Mouse (Mus musculus): ENCODE data around the gene Zranb3. TPM values are rescaled to one million over a fixed set of nuclear protein-coding genes. Genes with fewer than 3 reads are reported as not detected.

The Zranb3 gene
- polyA plus RNA-seq, 1 experiment from 2014 or later, result 11.4 TPM

DNA sequence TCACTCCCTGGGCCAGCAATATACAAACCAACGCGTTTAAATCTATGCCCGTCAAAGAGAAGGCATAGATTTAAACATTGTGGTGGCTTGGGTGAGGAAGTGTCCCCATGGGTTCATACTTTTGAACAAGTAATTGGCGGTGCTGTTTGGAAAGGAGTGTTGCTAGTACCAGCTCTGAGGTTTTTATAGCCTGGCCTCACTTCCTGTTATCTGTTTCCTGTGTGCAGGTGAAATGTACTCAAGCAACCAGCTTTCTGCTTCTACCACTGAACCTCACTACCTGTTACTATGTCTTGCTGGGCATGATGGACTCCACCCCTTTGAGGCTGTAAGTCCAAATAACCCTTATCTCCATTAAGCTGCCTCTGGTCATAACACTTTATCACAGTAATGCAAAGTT, 45.6 kb downstream of the Zranb3 start:
- ATAC-seq (replicated peaks; ENCODE audit: low FRiP score), result no peak
- no peaks in the 10 kb centered on the region for H3K9me3 ChIP-seq (replicated peaks)
- no peak overlapping the region for H3K4me2 ChIP-seq
- H3K4me1 ChIP-seq, result no peaks in the 10 kb centered on the region
- no peak overlapping the region for H3K4me3 ChIP-seq (replicated peaks)
- no peak overlapping the region for H3K9ac ChIP-seq
- whole genome bisulfite sequencing, result 86% methylated on average over 4 of the region's 4 CpGs
- no peaks in the 10 kb centered on the region for H3K36me3 ChIP-seq
- no peaks in the 10 kb centered on the region for H3K27me3 ChIP-seq
- no peak overlapping the region for H3K27ac ChIP-seq

DNA sequence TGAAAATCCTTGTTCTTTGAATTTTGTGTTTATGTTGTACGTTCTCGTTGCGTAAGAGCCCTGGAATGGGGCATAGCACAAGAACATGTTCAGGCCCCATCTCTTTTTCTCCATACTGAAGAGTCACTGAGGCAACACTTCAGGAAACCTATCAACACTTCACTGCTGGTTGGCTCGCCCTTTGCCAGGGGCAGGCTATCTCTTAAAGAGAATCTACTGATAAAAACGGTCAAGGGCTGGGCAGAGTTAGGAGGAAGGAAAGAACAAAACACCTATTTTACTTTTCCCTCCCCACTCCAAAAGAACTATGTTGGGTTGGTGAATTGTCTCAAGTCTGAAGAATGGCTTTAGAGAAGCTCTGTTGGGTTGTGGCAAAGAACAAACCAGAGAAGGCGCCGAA, 55.9 kb downstream of the Zranb3 start:
- 93% methylated on average over 7 of the region's 7 CpGs for WGBS

GRCm38 (mm10) chr1:128046455-128046854, 56.4 kb downstream of the Zranb3 start:
- H3K27me3 ChIP-seq, result no peaks in the 10 kb centered on the region
- H3K36me3 ChIP-seq, result peaks cover 6% of the 10 kb centered on the region; the same call in 1 of the 2 replicates
- no peaks in the 10 kb centered on the region for H3K9me3 ChIP-seq (replicated peaks)
- ATAC-seq (replicated peaks; ENCODE audit: low FRiP score), result no peak
- no peaks in the 10 kb centered on the region for H3K4me1 ChIP-seq
- no peak overlapping the region for H3K4me2 ChIP-seq
- WGBS, result 88% methylated on average over 2 of the region's 2 CpGs
- no peak overlapping the region for H3K9ac ChIP-seq
- H3K27ac ChIP-seq, result no peak overlapping the region
- H3K4me3 ChIP-seq (replicated peaks), result no peak overlapping the region

More for the DNA sequence above, 55.9 kb downstream of the Zranb3 start:
- Histone ChIP-seq H3K9ac (no peak overlapping the region), H3K36me3 (peaks cover 6% of the 10 kb centered on the region; the same call in 1 of the 2 replicates), H3K9me3 (replicated peaks) (no peaks in the 10 kb centered on the region), H3K27ac (no peak overlapping the region), H3K4me2 (no peak overlapping the region), H3K4me3 (replicated peaks) (no peak overlapping the region), H3K27me3 (no peaks in the 10 kb centered on the region), H3K4me1 (no peaks in the 10 kb centered on the region)
- ATAC-seq (replicated peaks; ENCODE audit: low FRiP score), result no peak

DNA sequence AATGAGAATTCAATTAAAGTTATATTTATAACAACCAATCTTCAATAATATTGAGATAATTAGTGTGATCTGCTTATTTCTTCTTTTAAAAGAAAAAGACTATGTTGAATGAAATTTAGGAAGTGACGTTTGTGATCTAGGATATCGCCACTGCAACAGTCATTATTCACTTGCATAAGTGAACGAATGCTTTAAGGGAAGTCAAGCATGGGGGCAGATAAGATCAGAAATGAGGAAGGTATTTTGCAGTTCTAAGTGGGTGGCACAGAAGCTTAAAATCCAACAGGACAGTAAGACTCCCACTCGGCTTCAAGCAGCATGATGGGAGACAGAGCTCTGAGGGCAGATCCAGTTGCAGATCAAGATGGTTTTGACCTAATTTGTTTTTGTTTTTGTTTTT, 58.7 kb downstream of the Zranb3 start:
- WGBS, result 87% methylated on average over 4 of the region's 4 CpGs
- ATAC-seq (replicated peaks; ENCODE audit: low FRiP score), result no peak
- no peaks in the 10 kb centered on the region for H3K9me3 ChIP-seq (replicated peaks)
- H3K27me3 ChIP-seq, result no peaks in the 10 kb centered on the region
- no peaks in the 10 kb centered on the region for H3K4me1 ChIP-seq
- no peak overlapping the region for H3K27ac ChIP-seq
- no peak overlapping the region for H3K4me2 ChIP-seq
- no peak overlapping the region for H3K4me3 ChIP-seq (replicated peaks)
- no peak overlapping the region for H3K9ac ChIP-seq
- H3K36me3 ChIP-seq, result peaks cover 6% of the 10 kb centered on the region; the same call in 1 of the 2 replicates

DNA sequence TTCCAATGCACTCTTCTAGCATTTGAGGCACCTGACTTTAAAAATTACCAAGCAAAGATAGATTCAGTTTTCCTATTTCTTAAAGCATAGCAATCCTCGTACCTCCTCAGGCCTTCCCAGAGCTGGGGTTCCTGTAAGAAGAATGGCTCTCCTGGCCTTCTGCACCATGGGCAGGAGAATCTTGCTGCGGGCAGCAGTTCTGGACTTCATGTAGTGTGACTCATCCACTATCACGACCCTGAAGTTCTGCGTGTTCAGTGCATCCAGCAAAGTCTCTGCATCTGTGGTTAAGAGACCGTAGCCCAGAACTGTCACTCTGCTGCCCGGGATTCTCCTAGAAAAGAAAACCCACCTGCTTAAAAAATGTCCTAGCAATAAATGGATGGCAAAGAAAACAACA, 66.6 kb downstream of the Zranb3 start:
- no peaks in the 10 kb centered on the region for H3K27me3 ChIP-seq
- no peak overlapping the region for H3K4me2 ChIP-seq
- 0 out of 2 replicates have a peak overlapping the region, but pooled peaks have one; percentile 22 for H3K27ac ChIP-seq
- H3K4me3 ChIP-seq (replicated peaks), result no peak overlapping the region
- WGBS, result 69% methylated on average over 6 of the region's 6 CpGs
- no peak for ATAC-seq (replicated peaks; ENCODE audit: low FRiP score)
- H3K36me3 ChIP-seq, result no peaks in the 10 kb centered on the region
- H3K9ac ChIP-seq, result no peak overlapping the region
- H3K9me3 ChIP-seq (replicated peaks), result no peaks in the 10 kb centered on the region
- no peaks in the 10 kb centered on the region for H3K4me1 ChIP-seq

DNA sequence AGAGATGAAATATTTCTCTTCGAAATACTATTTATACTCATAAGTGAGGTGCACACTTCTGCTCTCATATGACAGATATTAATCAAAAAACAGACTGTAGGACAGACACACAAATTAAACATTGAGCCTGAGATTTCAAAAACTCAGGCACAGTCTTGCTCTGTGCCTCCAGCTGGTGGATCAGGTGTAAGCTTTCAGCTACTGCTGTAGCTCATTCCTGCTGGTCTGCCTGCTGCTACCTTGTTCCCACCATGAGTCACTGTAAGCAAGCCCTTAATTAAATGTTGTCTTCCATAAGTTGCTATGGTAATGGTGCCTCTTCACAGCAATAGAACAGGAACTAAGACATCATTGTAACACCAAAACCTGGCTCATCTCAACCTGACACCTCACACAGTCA, 70.7 kb downstream of the Zranb3 start:
- no peaks in the 10 kb centered on the region for H3K27me3 ChIP-seq
- H3K9me3 ChIP-seq (replicated peaks), result no peaks in the 10 kb centered on the region
- no peak overlapping the region for H3K9ac ChIP-seq
- H3K27ac ChIP-seq, result no peak overlapping the region
- no peak overlapping the region for H3K4me2 ChIP-seq
- H3K4me1 ChIP-seq, result no peaks in the 10 kb centered on the region
- WGBS, result 96% methylated on average over 1 of the region's 1 CpGs
- ATAC-seq (replicated peaks; ENCODE audit: low FRiP score), result no peak
- no peaks in the 10 kb centered on the region for H3K36me3 ChIP-seq
- H3K4me3 ChIP-seq (replicated peaks), result no peak overlapping the region

- no peaks in the 10 kb centered on the region for H3K4me1 ChIP-seq
- no peaks in the 10 kb centered on the region for H3K36me3 ChIP-seq
- no peak overlapping the region for H3K4me2 ChIP-seq
- ATAC-seq (replicated peaks; ENCODE audit: low FRiP score), result no peak
- H3K27ac ChIP-seq, result no peak overlapping the region
- no peaks in the 10 kb centered on the region for H3K9me3 ChIP-seq (replicated peaks)
- H3K27me3 ChIP-seq, result no peaks in the 10 kb centered on the region
- no peak overlapping the region for H3K4me3 ChIP-seq (replicated peaks)
- H3K9ac ChIP-seq, result no peak overlapping the region
- 90% methylated on average over 2 of the region's 2 CpGs for WGBS
Measured at GRCm38 (mm10) chr1:128031524-128031923, 71.3 kb downstream of the Zranb3 start.

GRCm38 (mm10) chr1:128024363-128025114, 78.3 kb downstream of the Zranb3 start:
- Histone ChIP-seq H3K4me3 (replicated peaks) (no peak overlapping the region), H3K27ac (no peak overlapping the region), H3K9me3 (replicated peaks) (no peaks in the 10 kb centered on the region), H3K36me3 (no peaks in the 10 kb centered on the region), H3K4me1 (no peaks in the 10 kb centered on the region), H3K9ac (no peak overlapping the region), H3K27me3 (no peaks in the 10 kb centered on the region), H3K4me2 (no peak overlapping the region)
- 0 out of 2 replicates have a peak, but pooled peaks have one; percentile 40 for ATAC-seq (replicated peaks; ENCODE audit: low FRiP score)
- WGBS, result 71% methylated on average over 4 of the region's 4 CpGs

- no peaks in the 10 kb centered on the region for H3K36me3 ChIP-seq
- no peaks in the 10 kb centered on the region for H3K9me3 ChIP-seq (replicated peaks)
- H3K27me3 ChIP-seq, result no peaks in the 10 kb centered on the region
- H3K4me2 ChIP-seq, result no peak overlapping the region
- H3K4me1 ChIP-seq, result no peaks in the 10 kb centered on the region
- H3K27ac ChIP-seq, result no peak overlapping the region
- no peak overlapping the region for H3K9ac ChIP-seq
- ATAC-seq (replicated peaks; ENCODE audit: low FRiP score), result no peak
- no peak overlapping the region for H3K4me3 ChIP-seq (replicated peaks)
- 74% methylated on average over 2 of the region's 2 CpGs for WGBS
Measured at GRCm38 (mm10) chr1:128020001-128020770, 82.7 kb downstream of the Zranb3 start.

DNA sequence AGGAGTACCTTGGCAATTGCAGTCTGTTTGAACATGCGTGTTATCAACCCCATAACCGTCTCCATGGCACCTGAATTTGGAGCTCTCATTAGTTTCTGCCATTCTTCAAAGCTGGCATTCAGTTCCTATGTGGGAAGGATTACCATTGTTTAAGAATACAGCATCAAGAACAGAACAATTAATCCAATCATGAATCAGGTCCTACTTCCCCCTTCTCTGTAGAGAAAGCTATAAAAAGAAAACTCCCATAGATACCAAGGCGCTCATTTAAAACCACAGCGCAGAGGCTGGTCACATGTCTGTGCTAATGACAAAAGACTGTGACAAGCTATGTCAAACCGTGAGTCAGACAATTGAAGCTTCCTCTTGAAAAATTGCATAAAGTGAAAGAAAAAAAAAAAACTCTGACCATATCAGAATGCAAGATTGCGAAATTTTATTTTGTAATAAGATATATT, 86.8 kb downstream of the Zranb3 start:
- no peaks in the 10 kb centered on the region for H3K9me3 ChIP-seq (replicated peaks)
- H3K4me2 ChIP-seq, result no peak overlapping the region
- 0 out of 2 replicates have a peak, but pooled peaks cover 3% of the 10 kb centered on the region for H3K36me3 ChIP-seq
- no peaks in the 10 kb centered on the region for H3K27me3 ChIP-seq
- 82% methylated on average over 6 of the region's 6 CpGs for WGBS
- no peak overlapping the region for H3K27ac ChIP-seq
- no peaks in the 10 kb centered on the region for H3K4me1 ChIP-seq
- no peak overlapping the region for H3K4me3 ChIP-seq (replicated peaks)
- no peak overlapping the region for H3K9ac ChIP-seq
- no peak for ATAC-seq (replicated peaks; ENCODE audit: low FRiP score)

DNA sequence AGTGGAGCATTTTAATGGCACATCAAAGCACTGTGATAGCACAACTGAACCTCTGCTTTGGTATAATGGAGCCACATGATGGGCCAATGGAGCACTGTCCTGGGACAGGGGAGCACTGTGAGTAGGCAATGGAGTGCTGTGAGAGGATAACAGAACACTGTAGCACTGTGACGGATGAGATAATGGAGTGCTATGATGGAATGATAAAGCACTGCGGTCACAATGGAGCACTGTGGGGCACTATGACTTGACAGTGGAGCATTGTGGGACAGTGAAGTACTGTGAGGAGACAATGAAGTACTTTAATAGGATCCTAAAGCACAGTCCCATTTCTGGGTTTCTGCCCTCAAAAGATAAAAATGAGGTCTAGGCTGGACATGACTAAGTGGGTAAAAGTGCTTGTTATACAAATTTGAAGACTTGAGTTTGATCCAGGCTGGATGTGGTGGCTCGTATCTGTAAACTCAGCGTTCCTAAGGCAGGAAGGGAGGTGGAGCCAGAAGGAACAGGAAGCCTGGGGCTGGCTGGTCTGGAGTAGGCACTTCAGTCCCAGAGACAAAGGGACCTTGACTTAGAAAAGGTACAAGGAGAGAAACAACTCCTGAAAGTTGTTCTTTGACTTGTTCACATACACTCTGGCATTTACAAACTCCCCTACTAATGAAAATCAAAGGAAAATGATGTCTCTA, 89.0 kb downstream of the Zranb3 start:
- Histone ChIP-seq H3K4me3 (replicated peaks) (no peak overlapping the region), H3K9ac (no peak overlapping the region), H3K4me1 (no peaks in the 10 kb centered on the region), H3K36me3 (0 out of 2 replicates have a peak, but pooled peaks cover 3% of the 10 kb centered on the region), H3K27ac (no peak overlapping the region), H3K9me3 (replicated peaks) (no peaks in the 10 kb centered on the region), H3K4me2 (no peak overlapping the region), H3K27me3 (no peaks in the 10 kb centered on the region)
- ATAC-seq (replicated peaks; ENCODE audit: low FRiP score), result no peak
- 84% methylated on average over 4 of the region's 4 CpGs for WGBS

GRCm38 (mm10) chr1:128009751-128010150, 93.1 kb downstream of the Zranb3 start:
- Histone ChIP-seq H3K36me3 (0 out of 2 replicates have a peak, but pooled peaks cover 3% of the 10 kb centered on the region), H3K27me3 (no peaks in the 10 kb centered on the region), H3K4me1 (no peaks in the 10 kb centered on the region), H3K4me3 (replicated peaks) (no peak overlapping the region), H3K9me3 (replicated peaks) (no peaks in the 10 kb centered on the region), H3K4me2 (no peak overlapping the region), H3K9ac (no peak overlapping the region), H3K27ac (no peak overlapping the region)
- no peak for ATAC-seq (replicated peaks; ENCODE audit: low FRiP score)
- WGBS, result 94% methylated on average over 2 of the region's 2 CpGs

Measured in kidney, embryonic 15.5 days (tissue).